Mouse (Mus musculus) inflammation-experienced regulatory T-cells, adult 16 weeks (primary cell): Measurements from ENCODE around the gene Glb1l3. TPM values are rescaled to one million over a fixed set of nuclear protein-coding genes. Genes with fewer than 3 reads are reported as not detected.

Experiments used
- polyA plus RNA-seq: library from polyadenylated mRNA; unstranded; fragments of 100-300 nt; shearing (Covaris generic); gene quantifications from one replicate; pipeline ENCODE4 v1.2.1, GENCODE M21; 2017

Gene Glb1l3
- polyA plus RNA-seq, result not detected

DNA sequence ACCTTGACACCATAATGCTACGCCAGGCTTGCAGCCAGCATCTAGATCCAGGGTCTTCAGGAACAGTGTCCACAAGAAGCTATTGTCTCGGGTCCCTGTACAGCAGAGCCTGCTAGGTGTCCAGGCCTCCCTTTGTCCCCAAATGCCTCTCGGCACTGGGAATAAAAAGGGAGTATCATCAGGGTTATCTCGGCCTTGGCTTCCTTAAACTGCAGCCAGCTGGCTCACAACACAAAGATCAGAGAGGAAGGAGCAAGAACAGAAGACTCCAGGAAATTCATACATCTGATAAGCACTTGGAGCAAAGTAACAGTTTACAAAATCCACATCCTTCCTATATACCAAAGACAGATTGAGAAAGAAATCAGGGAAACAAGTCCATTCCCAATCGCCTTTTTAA lies at the start of gene Glb1l3:
Glb1l3 (minus strand) TSS at position 140 of the 400 bp plus-strand sequence.

DNA sequence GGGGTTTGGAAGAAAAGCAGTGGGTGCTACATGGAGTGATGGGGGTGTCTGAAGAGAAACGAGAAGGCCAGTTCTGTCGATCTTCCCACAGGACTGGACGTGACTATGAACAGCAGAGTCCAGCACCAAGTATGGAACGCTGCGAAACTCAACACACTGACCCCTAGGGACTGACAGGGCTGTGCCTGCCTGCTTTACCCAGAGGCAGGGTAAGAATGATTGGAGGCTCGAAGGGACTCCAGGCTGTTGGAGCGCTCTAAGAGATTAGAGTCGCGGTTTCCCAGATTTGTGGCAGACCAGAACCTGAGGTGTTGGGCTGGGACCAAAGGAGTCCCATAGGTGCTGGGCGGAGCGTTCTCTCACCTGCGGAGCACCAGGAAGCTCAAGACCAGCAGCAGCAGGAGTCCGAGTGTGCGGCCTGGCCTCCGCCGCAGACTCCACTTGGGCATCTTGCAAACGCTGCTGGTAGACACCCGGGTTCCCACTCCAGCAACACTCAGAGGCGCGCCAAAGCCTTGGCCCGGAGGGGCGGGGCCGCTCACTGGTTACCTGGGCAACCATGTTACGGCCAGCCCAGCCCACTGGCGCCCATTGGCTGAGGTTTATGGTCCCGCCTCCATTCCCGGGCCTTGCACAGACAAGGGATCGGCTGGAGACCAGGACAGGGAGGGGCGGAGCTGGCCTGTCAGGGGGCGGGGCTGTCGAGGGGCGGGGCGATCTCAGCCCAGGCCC lies 54.6 kb downstream of the Glb1l3 start, which contains the start of gene Glb1l2:
Glb1l2 (minus strand) TSS at position 534 of the 732 bp plus-strand sequence.

Other genes starting within 250 kb of the Glb1l3 start
- not detected for gene B3gat1, start 127.2 kb downstream of the Glb1l3 start, polyA plus RNA-seq
- gene Glb1l2, start 54.4 kb downstream of the Glb1l3 start, polyA plus RNA-seq, result not detected
- not detected for gene Gm1110, start 62.2 kb upstream of the Glb1l3 start, polyA plus RNA-seq
- 41.0 TPM for gene Acad8, start 138.7 kb upstream of the Glb1l3 start, polyA plus RNA-seq
- gene Thyn1, start 138.8 kb upstream of the Glb1l3 start, polyA plus RNA-seq, result 87.1 TPM
- 22.2 TPM for gene Vps26b, start 169.2 kb upstream of the Glb1l3 start, polyA plus RNA-seq
- gene Ncapd3, start 169.3 kb upstream of the Glb1l3 start, polyA plus RNA-seq, result 46.8 TPM